Mouse (Mus musculus) liver, postnatal 0 days (tissue): Measurements from ENCODE around the gene T. TPM values are rescaled to one million over a fixed set of nuclear protein-coding genes. Genes with fewer than 3 reads are reported as not detected.

ENCODE experiments used
- ATAC-seq: fragments of 200-750 bp; cut with Nextera tagmentation; 2 replicates; pipeline ENCODE4 v1.8.0; 2017; ENCODE audit warnings: mild to moderate bottlenecking, moderate library complexity
- DNase-seq: peaks from one replicate; pipeline ENCODE4 v3.0.0-alpha.2; 2016
- H3K27ac ChIP-seq: fragments of 300-500 bp; sonication (generic); 2 replicates; pipeline ENCODE4 v1.5.1; 2014; ENCODE audit warnings: antibody characterized with exemption, moderate library complexity, mild to moderate bottlenecking, low read depth
- H3K27me3 ChIP-seq: fragments of 300-500 bp; sonication (generic); 2 replicates; pipeline ENCODE4 v1.6.1; 2014; ENCODE audit warnings: low read length, control low read depth, mixed read lengths; ENCODE audit not compliant: insufficient read depth
- H3K36me3 ChIP-seq: fragments of 300-500 bp; sonication (generic); replicated peaks from 2 replicates; pipeline ENCODE4 v1.6.1; 2014; ENCODE audit warnings: mild to moderate bottlenecking, control low read depth, low read length, moderate library complexity, mixed read lengths; ENCODE audit not compliant: insufficient read depth
- H3K4me1 ChIP-seq: fragments of 300-500 bp; sonication (generic); 2 replicates; pipeline ENCODE4 v1.6.1; 2014; ENCODE audit warnings: antibody characterized with exemption, mild to moderate bottlenecking, control low read depth; ENCODE audit not compliant: insufficient read depth
- H3K4me2 ChIP-seq: fragments of 300-500 bp; sonication (generic); 2 replicates; pipeline ENCODE4 v1.6.1; 2014; ENCODE audit warnings: low read depth, mild to moderate bottlenecking, low read length, moderate library complexity, mixed read lengths
- H3K4me3 ChIP-seq: fragments of 300-500 bp; sonication (generic); 2 replicates; pipeline ENCODE4 v1.5.1; 2014; ENCODE audit warnings: low read depth, low read length
- H3K9ac ChIP-seq: fragments of 300-500 bp; sonication (generic); replicated peaks from 2 replicates; pipeline ENCODE4 v1.6.1; 2014; ENCODE audit warnings: mild to moderate bottlenecking, moderate library complexity
- H3K9me3 ChIP-seq: fragments of 300-500 bp; sonication (generic); 2 replicates; pipeline ENCODE4 v1.6.1; 2016; ENCODE audit warnings: mild to moderate bottlenecking, control low read depth, low read length, mixed read lengths
- CTCF ChIP-seq: sonication (generic); IDR thresholded peaks from 2 replicates; pipeline ENCODE4 v1.5.1; 2016; ENCODE audit warnings: antibody characterized with exemption, low read depth
- EP300 ChIP-seq: IDR thresholded peaks from 2 replicates; pipeline ENCODE4 v1.6.1; 2016; ENCODE audit warnings: antibody characterized with exemption, low read depth, mild to moderate bottlenecking
- WGBS: fragments of 180-500 bp; shearing (Covaris S2); extraction: QIAGEN DNeasy Blood & Tissue Kit; methylation state at CpG from one replicate; pipeline ENCODE4 v1.1.7; 2014; ENCODE audit not compliant: insufficient replicate concordance; 5-methylcytosine and 5-hydroxymethylcytosine counted together
- polyA plus RNA-seq: library from polyadenylated mRNA; unstranded; fragments of >200 nt; fragmentation: Nextera tagmentation; extraction: Ambion mirVana; gene quantifications from 2 replicates; pipeline ENCODE4 v1.2.1, GENCODE M21; 2015

Gene T
- polyA plus RNA-seq, 1 experiment from 2014 or later = not detected

GRCm38 (mm10) chr17:8429896-8430295 lies 4.3 kb upstream of the T start:
- no peak overlapping the region for H3K9ac ChIP-seq
- no peak for ATAC-seq
- no peak overlapping the region for H3K27ac ChIP-seq
- WGBS = 3% methylated on average over 5 of the region's 5 CpGs
- H3K4me2 ChIP-seq = no peak overlapping the region
- no peak overlapping the region for H3K4me3 ChIP-seq
- H3K36me3 ChIP-seq = no peaks in the 10 kb centered on the region
- H3K9me3 ChIP-seq = no peaks in the 10 kb centered on the region
- no peaks in the 10 kb centered on the region for H3K4me1 ChIP-seq
- no peak for DNase-seq
- TF ChIP-seq CTCF = no peak
- TF ChIP-seq EP300 = no peak
- H3K27me3 ChIP-seq = peaks cover 67% of the 10 kb centered on the region

- DNase-seq (no peak), ATAC-seq (no peak)
- no peaks in the 10 kb centered on the region for H3K9me3 ChIP-seq
- H3K4me1 ChIP-seq = no peaks in the 10 kb centered on the region
- TF ChIP-seq CTCF = no peak
- TF ChIP-seq EP300 = no peak
- H3K36me3 ChIP-seq = no peaks in the 10 kb centered on the region
- H3K9ac ChIP-seq = no peak overlapping the region
- H3K27me3 ChIP-seq = peaks cover 85% of the 10 kb centered on the region
- H3K4me2 ChIP-seq = no peak overlapping the region
- no peak overlapping the region for H3K4me3 ChIP-seq
- 4% methylated on average over 17 of the region's 17 CpGs for WGBS
- no peak overlapping the region for H3K27ac ChIP-seq
Observed at GRCm38 (mm10) chr17:8432179-8432800, 1.9 kb upstream of the T start.

- Histone ChIP-seq H3K27me3 (peaks cover 88% of the 10 kb centered on the region), H3K36me3 (no peaks in the 10 kb centered on the region), H3K4me2 (no peak overlapping the region), H3K9ac (no peak overlapping the region), H3K4me3 (no peak overlapping the region), H3K4me1 (no peaks in the 10 kb centered on the region), H3K27ac (no peak overlapping the region), H3K9me3 (no peaks in the 10 kb centered on the region)
- no peak for ATAC-seq
- no peak for DNase-seq
- WGBS = 1% methylated on average over 52 of the region's 52 CpGs
- TF ChIP-seq EP300 = no peak
- no peak for TF ChIP-seq CTCF
Observed at GRCm38 (mm10) chr17:8433121-8433977, 874 bp upstream of the T start.

- Histone ChIP-seq H3K9ac (no peak overlapping the region), H3K4me3 (no peak overlapping the region), H3K27ac (no peak overlapping the region), H3K9me3 (no peaks in the 10 kb centered on the region), H3K4me2 (no peak overlapping the region), H3K27me3 (peaks cover 67% of the 10 kb centered on the region), H3K4me1 (no peaks in the 10 kb centered on the region), H3K36me3 (no peaks in the 10 kb centered on the region)
- ATAC-seq = no peak
- WGBS = 28% methylated on average over 7 of the region's 7 CpGs
- TF ChIP-seq CTCF (no peak), EP300 (no peak)
- no peak for DNase-seq
Observed at GRCm38 (mm10) chr17:8436184-8436583, 2.0 kb downstream of the T start.

- no peak for DNase-seq
- WGBS = 41% methylated on average over 3 of the region's 3 CpGs
Observed at GRCm38 (mm10) chr17:8444062-8444461, 9.8 kb downstream of the T start.

DNA sequence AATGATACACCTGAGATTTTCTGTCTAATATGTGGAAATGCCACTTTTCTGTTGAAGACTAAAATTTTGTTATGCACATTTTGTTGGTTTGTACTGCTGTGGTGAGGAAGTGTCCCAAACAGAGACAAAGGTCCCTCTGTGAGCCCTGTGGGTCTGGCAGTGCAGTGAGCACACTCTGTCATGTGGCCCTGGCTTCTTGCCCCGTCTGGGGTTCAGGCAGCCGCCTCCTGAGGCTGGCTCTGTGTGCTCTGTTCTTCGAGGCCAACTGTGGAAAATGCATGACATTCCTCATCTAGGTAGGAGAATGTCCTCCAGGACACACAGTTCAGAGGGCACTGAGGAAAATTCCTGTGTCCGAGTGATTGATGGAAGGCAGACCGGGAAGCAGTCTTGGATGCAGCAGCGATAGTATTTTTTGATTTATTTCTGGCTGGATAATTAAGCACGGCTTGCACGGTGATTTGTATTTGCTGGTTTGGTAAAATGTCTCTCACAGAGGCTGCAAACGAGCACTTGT lies 13.5 kb downstream of the T start:
- H3K9ac ChIP-seq = no peak overlapping the region
- no peak overlapping the region for H3K4me3 ChIP-seq
- DNase-seq = no peak
- WGBS = 53% methylated on average over 9 of the region's 9 CpGs
- H3K27me3 ChIP-seq = no peaks in the 10 kb centered on the region
- H3K27ac ChIP-seq = no peak overlapping the region
- no peak for ATAC-seq
- H3K4me2 ChIP-seq = no peak overlapping the region
- TF ChIP-seq CTCF (no peak), EP300 (no peak)
- H3K4me1 ChIP-seq = no peaks in the 10 kb centered on the region
- no peaks in the 10 kb centered on the region for H3K9me3 ChIP-seq
- no peaks in the 10 kb centered on the region for H3K36me3 ChIP-seq

More at GRCm38 (mm10) chr17:8444062-8444461, 9.8 kb downstream of the T start:
- H3K4me1 ChIP-seq = no peaks in the 10 kb centered on the region
- ATAC-seq = no peak
- TF ChIP-seq CTCF (peak; percentile 29; the same call in 1 of the 2 replicates), EP300 (no peak)
- no peak overlapping the region for H3K9ac ChIP-seq
- no peaks in the 10 kb centered on the region for H3K9me3 ChIP-seq
- no peaks in the 10 kb centered on the region for H3K27me3 ChIP-seq
- H3K36me3 ChIP-seq = no peaks in the 10 kb centered on the region
- H3K4me2 ChIP-seq = no peak overlapping the region
- no peak overlapping the region for H3K4me3 ChIP-seq
- H3K27ac ChIP-seq = no peak overlapping the region
